Mouse (Mus musculus): ENCODE results near the gene Bnc2. TPM values are rescaled to one million over a fixed set of nuclear protein-coding genes. Genes with fewer than 3 reads are reported as not detected.

The Bnc2 gene
- polyA plus RNA-seq, 1 experiment from 2014 or later = 0.10 TPM

GRCm38 (mm10) chr4:84362337-84362823, 312.7 kb downstream of the Bnc2 start:
- Histone ChIP-seq H3K4me3 (ENCODE audit: inconsistent target) (no peak overlapping the region), H3K36me3 (ENCODE audit: inconsistent target) (no peaks in the 10 kb centered on the region)
- 4% methylated on average over 8 of the region's 8 CpGs for WGBS (ENCODE audit: missing documents)

DNA sequence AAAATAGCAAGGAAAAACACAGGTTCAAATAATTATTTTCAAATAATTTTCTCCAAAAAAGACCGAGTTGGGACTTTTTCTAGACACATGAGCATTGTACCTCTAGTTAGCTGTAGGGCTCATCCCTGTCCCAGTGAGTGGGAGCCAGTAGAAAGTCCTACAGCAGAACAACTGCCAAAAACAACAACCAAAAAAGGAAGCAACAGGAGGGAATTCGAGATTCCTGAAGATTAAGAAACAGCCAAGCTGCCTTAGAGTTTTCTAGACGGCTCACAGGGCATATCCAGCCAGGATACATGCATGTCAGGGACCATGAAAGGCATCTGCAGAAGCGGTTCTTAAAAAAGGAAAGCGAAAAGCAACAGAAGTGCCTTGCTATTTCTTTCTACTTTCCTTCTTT, 313.9 kb downstream of the Bnc2 start:
- WGBS (ENCODE audit: missing documents) = 78% methylated on average over 5 of the region's 5 CpGs
- Histone ChIP-seq H3K36me3 (ENCODE audit: inconsistent target) (no peaks in the 10 kb centered on the region), H3K27ac (no peak overlapping the region), H3K79me2 (ENCODE audit: inconsistent target) (no peaks in the 10 kb centered on the region), H3K4me3 (ENCODE audit: inconsistent target) (no peak overlapping the region)

More at GRCm38 (mm10) chr4:84362337-84362823, 312.7 kb downstream of the Bnc2 start:
- Histone ChIP-seq H3K79me2 (ENCODE audit: inconsistent target) (no peaks in the 10 kb centered on the region), H3K27ac (no peak overlapping the region)

- no peaks in the 10 kb centered on the region for H3K36me3 ChIP-seq (ENCODE audit: inconsistent target)
These were observed 315.1 kb downstream of the Bnc2 start for GRCm38 (mm10) chr4:84359996-84360395.

GRCm38 (mm10) chr4:84358204-84358603, 316.9 kb downstream of the Bnc2 start:
- Histone ChIP-seq H3K27ac (no peak overlapping the region), H3K4me3 (ENCODE audit: inconsistent target) (no peak overlapping the region), H3K36me3 (ENCODE audit: inconsistent target) (no peaks in the 10 kb centered on the region), H3K79me2 (ENCODE audit: inconsistent target) (no peaks in the 10 kb centered on the region)
- WGBS (ENCODE audit: missing documents) = 100% methylated on average over 2 of the region's 2 CpGs

More at GRCm38 (mm10) chr4:84359996-84360395, 315.1 kb downstream of the Bnc2 start:
- WGBS (ENCODE audit: missing documents) = 0% methylated on average over 2 of the region's 2 CpGs
- H3K79me2 ChIP-seq (ENCODE audit: inconsistent target) = no peaks in the 10 kb centered on the region
- H3K27ac ChIP-seq = no peak overlapping the region
- H3K4me3 ChIP-seq (ENCODE audit: inconsistent target) = no peak overlapping the region

DNA sequence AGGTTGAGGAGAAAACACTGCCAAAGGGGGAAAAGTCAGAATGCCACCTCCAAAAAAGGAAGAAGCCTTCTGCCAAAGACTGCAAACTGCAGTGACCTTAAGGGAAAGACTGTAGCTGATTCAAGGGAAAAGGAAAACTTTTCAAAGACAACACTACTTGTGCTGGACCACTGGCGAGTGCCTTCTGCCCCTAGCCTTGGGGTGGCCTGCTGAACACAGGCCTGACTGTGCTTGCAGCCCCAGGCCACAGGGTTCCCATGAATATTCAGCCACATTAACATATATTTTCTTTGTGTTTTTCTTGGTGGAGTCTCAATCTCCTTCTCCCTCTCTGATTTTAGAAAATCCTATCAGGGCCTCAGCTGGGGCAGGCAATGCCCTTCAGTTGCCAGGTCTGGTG, 317.7 kb downstream of the Bnc2 start:
- Histone ChIP-seq H3K4me3 (ENCODE audit: inconsistent target) (no peak overlapping the region), H3K36me3 (ENCODE audit: inconsistent target) (no peaks in the 10 kb centered on the region), H3K79me2 (ENCODE audit: inconsistent target) (no peaks in the 10 kb centered on the region), H3K27ac (no peak overlapping the region)
- WGBS (ENCODE audit: missing documents) = 80% methylated on average over 1 of the region's 1 CpGs

- WGBS (ENCODE audit: missing documents) = 88% methylated on average over 8 of the region's 8 CpGs
- H3K79me2 ChIP-seq (ENCODE audit: inconsistent target) = no peaks in the 10 kb centered on the region
- H3K4me3 ChIP-seq (ENCODE audit: inconsistent target) = no peak overlapping the region
These were observed 318.5 kb downstream of the Bnc2 start for GRCm38 (mm10) chr4:84356468-84357153.

DNA sequence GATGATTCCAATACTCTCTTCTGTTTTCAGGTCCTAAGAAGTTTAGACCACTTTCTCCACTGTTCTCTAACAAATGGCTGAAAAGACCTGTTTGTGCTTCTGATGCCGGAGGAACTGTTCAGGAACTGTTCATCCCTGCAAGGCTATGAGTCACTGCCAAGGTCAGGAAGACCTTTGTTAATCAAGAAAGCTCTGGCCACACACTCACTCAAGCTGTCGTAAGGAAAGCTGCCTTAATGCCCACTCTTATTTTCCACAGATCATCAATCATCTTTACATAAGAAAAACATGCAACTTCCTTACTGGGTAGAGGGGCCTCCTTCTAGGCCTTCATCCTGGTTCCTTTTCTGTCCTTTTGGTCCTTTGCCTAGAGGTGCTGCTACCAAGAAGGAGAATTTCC, 322.4 kb downstream of the Bnc2 start:
- Histone ChIP-seq H3K27ac (no peak overlapping the region), H3K4me3 (ENCODE audit: inconsistent target) (no peak overlapping the region), H3K36me3 (ENCODE audit: inconsistent target) (no peaks in the 10 kb centered on the region), H3K79me2 (ENCODE audit: inconsistent target) (no peaks in the 10 kb centered on the region)
- 33% methylated on average over 2 of the region's 2 CpGs for WGBS (ENCODE audit: missing documents)

More at GRCm38 (mm10) chr4:84356468-84357153, 318.5 kb downstream of the Bnc2 start:
- no peak overlapping the region for H3K27ac ChIP-seq
- H3K36me3 ChIP-seq (ENCODE audit: inconsistent target) = no peaks in the 10 kb centered on the region

DNA sequence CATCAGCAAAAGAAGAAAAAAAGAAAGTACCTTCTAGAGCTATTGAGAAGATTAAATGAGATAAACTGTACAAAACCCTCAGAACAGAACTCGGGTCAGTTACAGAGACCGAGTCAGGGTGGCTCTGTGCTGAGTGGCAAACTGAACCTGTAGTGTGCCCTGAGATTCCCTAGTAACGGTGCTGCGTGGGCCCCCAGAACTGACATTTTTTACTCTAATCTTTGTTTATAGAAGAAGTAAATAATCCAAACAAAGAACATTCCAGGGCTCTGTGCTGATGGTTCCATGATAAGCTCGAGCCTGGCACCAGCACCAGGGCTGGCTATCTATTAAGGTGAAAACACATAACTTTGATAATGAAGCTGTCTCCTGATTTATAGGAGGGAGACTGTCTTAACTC, 325.5 kb downstream of the Bnc2 start:
- WGBS (ENCODE audit: missing documents) = 86% methylated on average over 5 of the region's 5 CpGs
- Histone ChIP-seq H3K4me3 (ENCODE audit: inconsistent target) (no peak overlapping the region), H3K36me3 (ENCODE audit: inconsistent target) (no peaks in the 10 kb centered on the region), H3K27ac (no peak overlapping the region), H3K79me2 (ENCODE audit: inconsistent target) (no peaks in the 10 kb centered on the region)

DNA sequence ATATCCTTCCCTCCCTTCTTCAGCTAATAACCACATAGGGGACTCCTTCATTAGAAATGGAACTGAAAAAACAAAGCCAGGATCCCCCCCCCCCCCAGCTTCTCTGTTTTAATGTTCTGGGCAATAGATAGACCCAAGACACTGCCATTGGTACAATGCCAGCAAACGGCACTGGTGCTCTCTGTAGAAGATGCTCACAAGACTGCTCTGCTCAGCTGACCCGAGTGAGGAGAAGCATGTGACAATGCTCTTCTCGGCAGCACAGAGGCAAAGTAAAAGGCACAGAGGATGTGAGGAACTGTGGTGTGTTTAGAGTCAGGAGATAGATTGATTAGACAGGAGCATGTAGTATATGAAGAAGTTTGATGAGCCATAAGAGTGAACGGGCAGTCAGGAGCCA, 335.9 kb downstream of the Bnc2 start:
- Histone ChIP-seq H3K27ac (no peak overlapping the region), H3K36me3 (ENCODE audit: inconsistent target) (no peaks in the 10 kb centered on the region), H3K79me2 (ENCODE audit: inconsistent target) (no peaks in the 10 kb centered on the region), H3K4me3 (ENCODE audit: inconsistent target) (no peak overlapping the region)
- 75% methylated on average over 4 of the region's 4 CpGs for WGBS (ENCODE audit: missing documents)

DNA sequence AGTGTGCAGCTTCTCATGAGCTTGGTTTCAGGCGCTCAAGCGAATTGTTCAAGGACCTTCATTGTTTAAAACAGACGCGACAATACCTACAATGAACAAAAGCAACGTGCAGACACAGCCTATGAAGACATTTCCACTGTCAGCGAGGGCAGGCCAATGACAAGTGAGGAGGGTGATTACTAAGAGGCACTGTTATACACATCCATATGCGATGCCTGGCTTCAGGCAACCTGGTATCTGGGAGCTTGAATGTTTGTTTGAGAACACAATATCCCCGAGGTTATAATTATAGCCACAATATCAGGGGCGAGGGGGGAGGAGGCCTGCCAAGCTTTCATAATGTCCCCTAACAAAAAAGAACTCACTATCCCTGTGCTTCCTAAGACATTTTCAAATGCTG, 343.1 kb downstream of the Bnc2 start:
- no peaks in the 10 kb centered on the region for H3K79me2 ChIP-seq (ENCODE audit: inconsistent target)
- no peak overlapping the region for H3K27ac ChIP-seq
- H3K36me3 ChIP-seq (ENCODE audit: inconsistent target) = no peaks in the 10 kb centered on the region
- H3K4me3 ChIP-seq (ENCODE audit: inconsistent target) = no peak overlapping the region
- WGBS (ENCODE audit: missing documents) = 90% methylated on average over 9 of the region's 9 CpGs

DNA sequence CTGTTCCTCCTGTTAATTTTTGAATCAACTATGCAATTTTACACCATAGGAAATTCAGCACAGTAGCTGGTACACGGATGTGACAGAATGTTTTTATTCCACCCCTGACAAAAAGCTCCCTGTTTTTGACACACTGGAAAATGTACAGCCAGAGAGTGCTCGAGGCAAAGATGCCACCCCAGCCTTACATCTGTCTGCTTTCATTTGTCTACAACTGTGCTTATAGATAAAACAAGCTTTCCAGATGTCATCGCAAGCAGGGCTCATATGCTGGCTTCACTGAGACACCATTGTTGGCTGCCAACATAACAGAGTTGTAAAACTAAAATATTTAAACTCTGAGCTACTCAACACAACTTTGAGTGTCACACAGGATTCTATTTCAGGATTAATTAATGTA, 343.6 kb downstream of the Bnc2 start:
- 85% methylated on average over 3 of the region's 3 CpGs for WGBS (ENCODE audit: missing documents)
- Histone ChIP-seq H3K27ac (no peak overlapping the region), H3K79me2 (ENCODE audit: inconsistent target) (no peaks in the 10 kb centered on the region), H3K4me3 (ENCODE audit: inconsistent target) (no peak overlapping the region), H3K36me3 (ENCODE audit: inconsistent target) (no peaks in the 10 kb centered on the region)

- 96% methylated on average over 4 of the region's 4 CpGs for WGBS (ENCODE audit: missing documents)
- Histone ChIP-seq H3K27ac (no peak overlapping the region), H3K4me3 (ENCODE audit: inconsistent target) (no peak overlapping the region), H3K79me2 (ENCODE audit: inconsistent target) (no peaks in the 10 kb centered on the region), H3K36me3 (ENCODE audit: inconsistent target) (no peaks in the 10 kb centered on the region)
These were observed 344.6 kb downstream of the Bnc2 start for GRCm38 (mm10) chr4:84330509-84330908.

DNA sequence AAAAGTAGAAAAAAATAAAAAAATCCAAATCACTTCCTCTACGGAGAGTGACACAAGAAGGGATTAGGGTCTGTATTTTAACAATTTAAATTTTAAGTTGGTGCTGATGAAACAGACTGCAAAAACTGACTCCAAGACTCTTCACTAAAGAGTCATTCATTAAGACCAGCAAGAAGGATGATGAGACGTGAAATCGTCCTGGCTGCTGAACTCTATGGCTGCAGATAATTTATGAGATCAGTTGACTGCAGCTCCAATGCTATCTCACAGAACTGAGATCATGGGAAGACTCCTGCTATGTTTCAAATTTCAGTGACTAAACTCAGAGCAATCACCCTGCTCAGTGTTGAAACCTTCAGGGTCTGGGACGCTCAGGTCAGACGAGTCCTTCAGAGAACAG, 345.4 kb downstream of the Bnc2 start:
- Histone ChIP-seq H3K27ac (no peak overlapping the region), H3K79me2 (ENCODE audit: inconsistent target) (no peaks in the 10 kb centered on the region), H3K4me3 (ENCODE audit: inconsistent target) (no peak overlapping the region), H3K36me3 (ENCODE audit: inconsistent target) (no peaks in the 10 kb centered on the region)
- WGBS (ENCODE audit: missing documents) = 86% methylated on average over 5 of the region's 5 CpGs

DNA sequence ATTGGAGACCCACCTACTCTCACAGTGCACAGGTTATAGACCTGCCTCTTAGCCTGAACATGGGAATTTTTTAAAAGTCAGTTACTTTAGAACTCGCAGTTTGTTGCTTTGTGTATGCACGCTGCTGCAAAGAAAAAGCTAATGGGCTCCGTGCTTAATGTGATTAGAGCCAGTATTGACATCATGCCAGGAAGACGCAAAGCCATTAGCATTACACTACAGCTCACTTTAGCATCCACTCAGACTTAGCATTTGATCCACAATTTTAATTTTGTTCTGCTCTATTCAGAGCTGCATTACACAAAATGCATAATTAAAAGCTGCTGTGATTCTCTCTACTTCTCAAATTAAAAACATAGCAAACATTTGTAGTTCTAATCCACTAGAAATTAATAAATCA, 350.7 kb downstream of the Bnc2 start:
- Histone ChIP-seq H3K4me3 (ENCODE audit: inconsistent target) (no peak overlapping the region), H3K79me2 (ENCODE audit: inconsistent target) (no peaks in the 10 kb centered on the region), H3K27ac (no peak overlapping the region), H3K36me3 (ENCODE audit: inconsistent target) (no peaks in the 10 kb centered on the region)
- 96% methylated on average over 4 of the region's 4 CpGs for WGBS (ENCODE audit: missing documents)

- no peaks in the 10 kb centered on the region for H3K36me3 ChIP-seq (ENCODE audit: inconsistent target)
- no peaks in the 10 kb centered on the region for H3K79me2 ChIP-seq (ENCODE audit: inconsistent target)
- no peak overlapping the region for H3K4me3 ChIP-seq (ENCODE audit: inconsistent target)
- WGBS (ENCODE audit: missing documents) = 11% methylated on average over 2 of the region's 2 CpGs
- H3K27ac ChIP-seq = no peak overlapping the region
These were observed 353.5 kb downstream of the Bnc2 start for GRCm38 (mm10) chr4:84321598-84321997.

DNA sequence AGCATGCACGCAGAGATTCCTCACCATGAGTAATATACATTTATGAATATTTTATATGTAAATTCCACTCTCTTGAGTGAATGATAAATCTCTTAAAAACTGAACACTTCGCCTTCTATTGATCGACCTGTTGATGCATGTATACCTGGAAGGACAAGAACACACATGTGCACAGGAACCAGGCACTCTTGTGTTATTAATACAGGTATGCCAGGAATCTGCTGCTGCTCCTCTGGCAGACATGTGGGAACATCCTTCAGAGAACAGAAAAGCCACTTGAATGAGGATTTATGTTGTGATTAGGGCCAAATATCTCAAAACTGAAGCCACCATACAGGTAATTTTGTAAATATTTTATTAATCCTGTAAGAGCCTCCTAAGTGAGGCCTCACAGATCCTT, 357.7 kb downstream of the Bnc2 start:
- H3K36me3 ChIP-seq (ENCODE audit: inconsistent target) = no peaks in the 10 kb centered on the region
- no peaks in the 10 kb centered on the region for H3K79me2 ChIP-seq (ENCODE audit: inconsistent target)
- no peak overlapping the region for H3K27ac ChIP-seq
- 86% methylated on average over 3 of the region's 3 CpGs for WGBS (ENCODE audit: missing documents)
- H3K4me3 ChIP-seq (ENCODE audit: inconsistent target) = no peak overlapping the region

All from macrophage (primary cell).